Mouse (Mus musculus): ENCODE measurements around the gene Lpin3.

DNA sequence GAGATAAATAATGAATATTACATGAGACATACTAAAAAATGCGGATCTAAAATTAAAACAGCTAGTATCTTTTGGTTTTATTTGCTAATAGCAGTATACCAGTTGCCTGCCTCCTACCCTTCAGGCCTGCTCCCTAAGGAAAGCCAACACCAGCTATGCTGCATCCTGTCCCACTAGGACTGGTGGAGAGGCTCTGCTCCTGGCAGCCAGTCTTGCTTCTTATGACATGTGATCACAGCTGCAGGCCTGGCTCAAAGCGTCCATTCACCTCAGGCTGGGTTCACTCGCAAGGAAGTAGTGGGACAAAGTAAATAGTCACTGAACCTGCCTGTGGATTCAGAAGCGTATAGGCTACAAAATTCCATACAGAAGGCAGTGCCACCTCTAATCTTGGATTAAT is 3.4 kb downstream of the Lpin3 start:
- TF ChIP-seq POLR2A (IDR thresholded peaks at IDR 0.05; ENCODE audit: borderline replicate concordance, control insufficient read depth, low read depth, low read length) (no peak), CTCF (IDR thresholded peaks at IDR 0.05; ENCODE audit: control insufficient read depth, insufficient read depth, low read length) (no peak)
